Mouse (Mus musculus): ENCODE results near the gene Grid2. TPM values are rescaled to one million over a fixed set of nuclear protein-coding genes. Genes with fewer than 3 reads are reported as not detected.

Gene Grid2
- polyA plus RNA-seq, 3 experiments from 2014 or later, result 0.11 to 0.16 TPM; not detected in 1

- ATAC-seq, result no peak
Measured at GRCm38 (mm10) chr6:64327876-64328275, 1072.2 kb downstream of the Grid2 start.

GRCm38 (mm10) chr6:64398413-64399098, 1142.9 kb downstream of the Grid2 start:
- ATAC-seq, result no peak

GRCm38 (mm10) chr6:64427658-64428057, 1172.0 kb downstream of the Grid2 start:
- ATAC-seq, result no peak

GRCm38 (mm10) chr6:64428898-64429297, 1173.2 kb downstream of the Grid2 start:
- ATAC-seq, result no peak

DNA sequence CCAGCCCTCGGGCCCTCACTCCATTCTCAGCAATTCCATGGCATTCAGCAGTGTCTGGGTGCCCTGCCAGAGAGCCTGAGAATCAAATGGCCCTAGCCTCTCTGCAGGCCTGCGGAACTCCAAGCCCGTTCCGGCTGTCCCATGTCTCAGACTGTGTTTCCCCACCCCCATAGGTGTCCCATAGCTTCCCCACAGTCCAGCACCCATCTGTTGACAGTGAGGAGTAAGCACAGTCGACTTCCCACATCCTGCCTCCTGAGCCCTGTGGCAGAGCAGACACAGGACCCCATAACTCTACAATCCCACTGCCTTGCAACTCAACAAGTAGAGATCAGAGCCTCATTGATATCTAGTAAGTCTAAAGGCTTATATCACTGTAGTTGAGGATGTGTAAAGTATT, 1192.5 kb downstream of the Grid2 start:
- no peak for ATAC-seq

DNA sequence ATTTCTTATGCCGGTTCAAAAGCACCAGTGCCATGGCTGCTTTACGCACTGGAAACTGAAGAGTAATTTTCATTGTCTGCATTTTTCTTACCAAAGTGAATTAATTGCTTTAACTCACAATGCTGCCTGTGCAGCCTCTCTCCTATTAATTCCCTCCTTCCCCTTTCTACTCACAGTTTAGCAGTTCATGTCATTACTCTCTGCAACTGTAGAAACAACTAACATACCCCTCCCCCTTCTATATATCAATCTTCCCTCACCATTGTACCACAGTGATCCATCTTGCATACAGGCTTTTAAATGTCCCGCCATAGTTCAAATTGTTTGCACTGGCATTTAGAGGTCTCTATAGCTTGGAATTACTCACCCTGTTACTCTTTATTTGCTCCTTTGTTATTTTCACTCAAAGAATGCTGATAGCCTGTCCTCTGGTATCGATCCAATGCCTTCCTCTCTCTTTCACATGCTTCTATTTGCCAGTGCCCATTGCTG, 1193.2 kb downstream of the Grid2 start:
- no peak for ATAC-seq

DNA sequence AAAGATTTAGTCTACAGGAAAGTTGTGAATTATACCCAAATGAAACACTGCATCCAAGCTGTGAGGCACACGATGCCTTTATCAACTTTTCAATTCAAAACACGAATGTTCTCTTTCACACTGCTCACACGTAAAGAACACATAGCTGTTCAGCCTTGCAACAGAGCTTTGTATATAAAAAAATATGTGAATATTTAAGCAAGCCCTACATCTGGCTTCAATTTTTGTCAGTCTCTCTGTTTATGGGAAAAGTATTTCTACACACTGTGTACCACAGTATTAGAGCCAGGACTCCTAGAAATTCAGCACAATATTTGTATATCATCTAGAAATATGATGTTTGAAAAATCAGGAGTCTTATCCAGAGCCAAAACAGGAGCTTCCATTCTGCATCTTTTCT, 1195.1 kb downstream of the Grid2 start:
- no peak for ATAC-seq

DNA sequence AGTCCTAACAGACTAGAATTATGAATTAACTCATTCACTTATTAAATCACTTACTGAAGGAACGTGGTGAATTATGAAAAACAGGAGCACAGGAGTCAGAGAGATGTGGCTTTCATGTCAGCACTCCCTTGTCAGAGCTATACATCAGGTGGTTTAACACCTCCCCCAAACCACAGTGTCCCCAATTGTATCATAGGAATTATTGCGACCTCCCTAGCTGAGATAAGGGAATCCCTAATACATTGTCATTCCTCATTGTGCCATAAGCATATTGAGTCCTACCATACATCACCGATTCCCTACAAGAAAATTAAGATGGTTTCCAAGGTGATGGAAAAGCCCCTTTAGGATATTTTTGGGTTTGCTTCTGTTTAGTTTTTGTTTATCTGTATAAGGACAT, 1224.2 kb downstream of the Grid2 start:
- ATAC-seq, result no peak

DNA sequence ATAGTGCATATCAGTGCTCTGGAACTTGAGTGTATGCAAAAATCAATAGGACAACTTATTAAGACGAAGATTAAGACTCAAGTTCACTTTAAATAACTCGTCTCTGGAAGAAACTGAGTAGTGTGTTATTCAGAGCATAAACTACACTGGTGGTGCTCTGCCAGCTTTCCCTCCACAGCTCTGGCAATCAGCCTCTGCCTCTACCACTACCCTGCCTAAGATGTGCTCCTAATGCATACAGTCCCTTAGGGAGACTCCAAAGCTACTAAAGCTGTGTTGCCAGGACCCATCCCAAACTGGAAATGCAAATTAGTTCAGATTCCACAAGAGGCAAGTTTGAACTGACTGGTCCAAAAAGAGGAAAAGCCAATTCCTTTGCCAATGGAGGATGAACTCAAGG, 1224.9 kb downstream of the Grid2 start:
- ATAC-seq, result no peak

DNA sequence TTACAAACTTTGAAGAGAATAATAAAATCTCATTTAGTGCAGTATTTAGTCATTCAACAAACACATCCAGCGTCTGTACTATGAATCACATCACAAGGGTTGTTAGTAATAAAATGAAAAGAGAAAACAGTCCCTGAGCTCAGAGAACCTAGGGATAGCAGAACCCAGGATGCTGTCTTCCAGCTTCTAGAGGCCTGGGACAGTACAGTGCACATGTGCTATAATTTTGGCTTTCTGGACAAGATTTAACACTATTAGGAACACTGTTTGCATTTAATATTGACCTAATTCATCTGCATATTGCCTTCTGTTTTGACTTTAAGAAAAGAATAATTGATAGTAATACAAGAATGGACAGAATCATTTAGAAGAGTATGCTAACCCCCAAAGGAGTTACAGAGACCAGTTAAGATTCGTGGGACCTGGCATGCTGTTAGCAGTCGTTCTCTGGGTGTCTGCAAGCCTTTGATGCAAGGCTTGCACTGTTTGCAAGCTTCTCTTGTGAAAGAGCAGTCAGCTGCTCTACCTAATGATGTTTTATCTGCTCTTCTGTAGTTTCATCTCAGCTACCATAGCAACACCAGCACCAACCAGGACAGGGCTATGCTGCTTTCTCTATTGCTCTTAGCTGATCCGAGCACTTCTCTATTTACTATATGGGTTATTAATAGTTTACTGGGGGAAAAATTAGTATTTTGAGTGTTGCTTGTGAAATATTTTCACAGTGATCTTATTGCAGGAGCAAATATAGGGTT, 1234.8 kb downstream of the Grid2 start:
- ATAC-seq, result no peak

DNA sequence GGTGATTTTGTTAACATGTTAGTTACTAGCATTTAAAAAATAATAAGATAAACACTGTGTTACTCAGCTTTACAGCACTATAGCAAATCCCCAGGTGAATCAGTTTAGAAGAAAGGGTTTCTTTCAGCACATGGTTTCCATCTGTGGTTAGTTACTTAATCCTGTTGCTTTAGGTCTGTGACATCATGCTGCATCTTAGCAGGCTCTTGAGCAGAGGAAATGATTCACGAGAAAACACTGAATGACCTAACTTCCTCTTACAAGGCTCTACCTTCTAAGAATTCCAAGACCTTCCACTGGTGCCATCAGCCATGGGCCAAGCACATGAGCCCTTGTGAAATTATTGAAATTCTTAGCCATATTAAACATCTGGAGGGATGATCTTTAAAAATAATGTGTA, 1248.7 kb downstream of the Grid2 start:
- ATAC-seq, result no peak

DNA sequence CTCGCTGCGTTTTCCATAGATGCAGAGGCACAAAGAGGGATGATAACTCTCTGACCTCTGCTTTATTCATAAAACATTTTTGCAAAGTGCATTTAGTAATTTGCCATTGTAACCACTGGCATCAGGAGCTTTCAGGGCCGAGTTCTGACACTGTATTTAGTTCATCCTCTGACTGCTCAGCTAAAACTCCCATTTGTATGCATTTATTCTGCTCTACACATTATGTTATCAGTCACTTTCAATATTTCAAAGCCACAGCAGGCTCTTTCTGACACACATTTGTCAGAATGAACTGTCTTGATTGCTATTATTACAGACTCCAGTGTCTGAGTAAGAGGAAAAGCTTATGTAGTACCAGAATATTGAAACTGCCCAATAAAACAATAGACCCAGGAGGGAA, 1286.5 kb downstream of the Grid2 start:
- no peak for ATAC-seq

DNA sequence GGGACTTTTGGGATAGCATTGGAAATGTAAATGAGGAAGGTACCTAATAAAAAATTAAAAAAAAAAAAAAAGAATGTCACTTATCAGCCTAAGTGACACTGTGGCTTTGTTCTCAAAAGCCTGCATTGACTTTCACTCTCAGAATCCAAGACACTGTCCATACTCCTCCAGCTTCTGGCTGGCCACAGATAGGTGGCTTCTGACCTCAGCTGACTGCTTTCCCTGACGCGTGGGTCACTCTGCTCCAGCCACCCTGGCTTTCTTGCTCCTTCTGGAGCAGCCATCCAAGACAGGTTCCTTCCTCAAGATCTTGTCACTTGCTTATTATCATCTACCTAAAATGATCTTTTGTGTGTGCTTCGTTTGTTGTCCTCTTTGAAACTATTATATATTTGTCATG, 1298.0 kb downstream of the Grid2 start:
- ATAC-seq, result no peak

- no peak for ATAC-seq
Measured at GRCm38 (mm10) chr6:64555220-64555619, 1299.5 kb downstream of the Grid2 start.

DNA sequence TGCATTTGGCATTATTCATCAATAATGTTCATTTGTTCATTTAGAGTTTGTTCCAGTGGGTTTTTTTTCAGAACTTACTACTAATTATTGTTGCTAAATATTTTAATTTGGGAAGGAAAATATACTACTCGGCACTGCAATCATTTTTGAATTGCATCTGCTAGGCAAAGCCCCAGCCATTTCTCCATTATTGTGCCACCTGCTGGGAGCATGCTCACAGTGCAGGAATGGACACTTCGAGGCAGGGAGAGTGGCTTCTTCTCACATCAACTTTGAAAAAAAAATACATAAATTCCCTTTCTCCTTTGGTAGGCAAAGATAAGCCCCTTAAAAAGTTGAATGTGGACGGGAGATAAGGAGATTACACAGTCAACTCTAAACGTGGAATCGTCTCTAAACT, 1312.9 kb downstream of the Grid2 start:
- ATAC-seq, result no peak

DNA sequence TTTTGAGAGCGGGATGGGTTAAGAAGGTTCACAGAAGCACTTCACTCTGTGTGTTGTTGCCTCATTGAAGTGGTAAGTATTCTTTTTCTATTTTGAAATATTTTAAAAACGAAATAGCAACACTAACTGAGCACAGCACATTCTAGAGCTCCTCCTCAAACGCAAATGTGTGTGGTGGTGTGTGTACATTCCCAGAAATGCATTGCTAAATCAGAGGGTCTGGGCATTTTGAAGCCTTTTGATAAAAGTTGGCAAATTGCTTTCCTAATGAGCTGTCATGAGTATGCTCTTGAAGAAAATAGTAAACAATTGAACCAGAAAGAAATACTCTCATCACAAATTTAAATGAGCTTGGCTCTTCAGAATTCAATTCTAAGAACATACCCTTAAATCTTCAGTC, 1325.7 kb downstream of the Grid2 start:
- no peak for ATAC-seq

DNA sequence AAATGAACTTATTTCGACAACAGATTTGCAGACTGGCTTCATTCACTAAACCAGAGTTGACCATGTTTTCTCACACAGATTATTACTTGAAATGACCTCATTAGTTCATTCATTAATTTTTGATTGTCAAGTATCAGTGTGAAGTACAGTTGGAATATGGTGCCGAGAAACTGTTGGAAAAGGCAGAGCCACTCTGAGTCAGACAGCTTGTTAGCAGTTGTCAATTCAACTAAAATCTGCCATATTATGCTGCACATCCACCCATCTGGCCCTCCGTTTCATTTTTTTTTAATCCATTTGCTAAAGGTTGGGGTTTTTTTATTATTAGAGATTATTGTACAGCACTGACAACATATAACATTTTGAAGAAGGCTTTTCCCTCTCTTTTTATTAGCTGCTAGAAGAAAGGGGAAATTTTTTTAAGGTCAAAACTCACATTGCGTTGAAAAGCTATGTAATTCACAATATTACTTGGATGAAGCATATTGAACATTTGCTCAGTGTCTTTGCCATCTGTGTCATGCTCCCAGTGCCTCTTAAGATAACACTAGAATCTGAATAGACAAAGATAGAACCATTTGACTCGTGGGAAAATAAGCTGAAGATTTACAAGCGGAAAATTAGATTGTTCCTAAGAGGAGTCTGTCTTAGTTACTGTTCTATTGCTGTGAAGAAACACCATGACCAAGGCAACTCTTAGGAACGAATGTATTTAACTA, 1333.0 kb downstream of the Grid2 start:
- ATAC-seq, result no peak

GRCm38 (mm10) chr6:64596261-64596660, 1340.6 kb downstream of the Grid2 start:
- ATAC-seq, result no peak

DNA sequence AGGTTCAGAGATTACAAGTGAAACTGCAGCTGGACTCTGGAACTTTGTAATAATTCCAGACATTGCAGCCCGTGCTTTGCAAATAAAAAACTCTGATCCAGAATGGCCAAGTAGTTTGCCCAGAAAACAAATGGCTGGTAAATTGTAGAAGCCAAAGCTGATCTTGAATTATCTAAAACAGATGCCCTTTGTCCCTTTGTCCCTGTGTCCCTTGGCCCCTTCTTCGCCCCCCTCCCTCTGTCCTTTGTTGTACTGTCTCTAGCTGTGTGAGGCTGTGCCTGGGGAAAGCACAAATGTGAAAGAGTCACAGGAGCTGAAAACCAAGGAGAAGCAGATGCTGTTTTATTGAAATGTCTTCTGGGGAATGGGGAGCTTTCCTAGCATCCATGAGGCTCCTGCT, 1341.2 kb downstream of the Grid2 start:
- ATAC-seq, result no peak

DNA sequence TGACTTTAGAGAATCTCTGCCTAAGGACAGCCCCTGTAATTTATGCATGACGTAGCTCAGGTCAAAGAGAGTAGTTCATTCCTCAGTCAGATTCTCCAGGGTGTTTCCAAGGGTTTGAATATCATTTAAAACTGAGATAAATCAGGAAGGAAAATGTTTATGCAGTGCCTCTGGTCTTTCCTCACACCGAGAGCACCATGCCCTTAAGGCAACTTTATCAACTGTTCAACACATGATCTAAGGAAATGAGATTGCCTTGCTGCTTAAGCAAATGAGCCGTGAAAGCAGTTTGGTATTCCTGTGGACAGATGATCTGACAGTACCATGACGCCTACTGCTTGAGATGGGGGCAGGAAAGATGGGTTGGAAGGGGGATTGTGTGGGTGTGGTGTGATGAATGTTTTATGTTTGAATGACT, 1342.5 kb downstream of the Grid2 start:
- ATAC-seq, result no peak

GRCm38 (mm10) chr6:64605753-64606152, 1350.1 kb downstream of the Grid2 start:
- ATAC-seq, result no peak

- ATAC-seq, result no peak
Measured at GRCm38 (mm10) chr6:64607041-64607440, 1351.4 kb downstream of the Grid2 start.

GRCm38 (mm10) chr6:64607942-64608341, 1352.3 kb downstream of the Grid2 start:
- ATAC-seq, result no peak

- ATAC-seq, result no peak
Measured at GRCm38 (mm10) chr6:64616843-64617242, 1361.2 kb downstream of the Grid2 start.

Data from inflammation-experienced regulatory T-cells, adult 6 months (primary cell).